Mouse (Mus musculus): ENCODE data around the gene Atp13a4. TPM values are rescaled to one million over a fixed set of nuclear protein-coding genes. Genes with fewer than 3 reads are reported as not detected.

Gene Atp13a4
- polyA plus RNA-seq, 1 experiment from 2014 or later, result 0.33 TPM

- no peak for DNase-seq (ENCODE audit: low spot score, missing footprints)
- WGBS, result 91% methylated on average over 4 of the region's 4 CpGs
- H3K36me3 ChIP-seq (ENCODE audit: control insufficient read depth, insufficient read depth, low read length), result no peaks in the 10 kb centered on the region
- no peak overlapping the region for H3K27ac ChIP-seq (ENCODE audit: low read depth, low read length)
- no peak overlapping the region for H3K4me2 ChIP-seq
- no peak overlapping the region for H3K9ac ChIP-seq (ENCODE audit: low read length)
- H3K4me3 ChIP-seq (ENCODE audit: low read depth, low read length), result no peak overlapping the region
- H3K4me1 ChIP-seq (ENCODE audit: control insufficient read depth, insufficient read depth, low read length), result no peaks in the 10 kb centered on the region
- no peaks in the 10 kb centered on the region for H3K27me3 ChIP-seq (ENCODE audit: control insufficient read depth, insufficient read depth, low read length)
- ATAC-seq (ENCODE audit: low FRiP score), result no peak
- H3K9me3 ChIP-seq (ENCODE audit: control insufficient read depth, low read length), result no peaks in the 10 kb centered on the region
Measured at GRCm38 (mm10) chr16:29384781-29385180, 159.9 kb downstream of the Atp13a4 start.

GRCm38 (mm10) chr16:29378458-29378857 lies 166.2 kb downstream of the Atp13a4 start, which contains the start of gene Atp13a5:
TSS of gene Atp13a5 (minus strand) at chr16:29378732.
- no peak for DNase-seq (ENCODE audit: low spot score, missing footprints)
- no peaks in the 10 kb centered on the region for H3K9me3 ChIP-seq (ENCODE audit: control insufficient read depth, low read length)
- no peak within 1 kb of the TSS for H3K9ac ChIP-seq (ENCODE audit: low read length)
- no peak within 1 kb of the TSS for H3K4me2 ChIP-seq
- no peaks in the 10 kb centered on the region for H3K36me3 ChIP-seq (ENCODE audit: control insufficient read depth, insufficient read depth, low read length)
- H3K4me3 ChIP-seq (ENCODE audit: low read depth, low read length), result no peak within 1 kb of the TSS
- H3K27ac ChIP-seq (ENCODE audit: low read depth, low read length), result no peak within 1 kb of the TSS
- no peaks in the 10 kb centered on the region for H3K27me3 ChIP-seq (ENCODE audit: control insufficient read depth, insufficient read depth, low read length)
- no peaks in the 10 kb centered on the region for H3K4me1 ChIP-seq (ENCODE audit: control insufficient read depth, insufficient read depth, low read length)
- WGBS, result 83% methylated on average over 4 of the region's 4 CpGs
- ATAC-seq (ENCODE audit: low FRiP score), result no peak

- H3K4me1 ChIP-seq (ENCODE audit: control insufficient read depth, insufficient read depth, low read length), result no peaks in the 10 kb centered on the region
- no peaks in the 10 kb centered on the region for H3K36me3 ChIP-seq (ENCODE audit: control insufficient read depth, insufficient read depth, low read length)
- no peak for ATAC-seq (ENCODE audit: low FRiP score)
- H3K4me3 ChIP-seq (ENCODE audit: low read depth, low read length), result no peak overlapping the region
- no peak overlapping the region for H3K9ac ChIP-seq (ENCODE audit: low read length)
- H3K4me2 ChIP-seq, result no peak overlapping the region
- DNase-seq (ENCODE audit: low spot score, missing footprints), result no peak
- 90% methylated on average over 8 of the region's 8 CpGs for WGBS
- H3K27me3 ChIP-seq (ENCODE audit: control insufficient read depth, insufficient read depth, low read length), result no peaks in the 10 kb centered on the region
- H3K27ac ChIP-seq (ENCODE audit: low read depth, low read length), result no peak overlapping the region
- H3K9me3 ChIP-seq (ENCODE audit: control insufficient read depth, low read length), result no peaks in the 10 kb centered on the region
Measured at GRCm38 (mm10) chr16:29374636-29375035, 170.0 kb downstream of the Atp13a4 start.

Other genes with a start within 250 kb of the Atp13a4 start
- gene Atp13a5, start 166.1 kb downstream of the Atp13a4 start, polyA plus RNA-seq (2014; fragmentation: Nextera tagmentation; extraction: Ambion mirVana), result 0.20 and 0.30 TPM in 2 replicates
- gene Opa1, start 34.5 kb upstream of the Atp13a4 start, polyA plus RNA-seq (2014; fragmentation: Nextera tagmentation; extraction: Ambion mirVana), result 49.6 and 58.4 TPM in 2 replicates

Data from midbrain, embryonic 11.5 days (tissue).